Mouse (Mus musculus) embryonic fibroblast, embryonic 13.5 days (primary cell): ENCODE measurements around the gene Tbc1d1.

Experiments used
- CTCF ChIP-seq: IDR thresholded peaks from 2 replicates; pipeline ENCODE4 v1.5.1; 2011; ENCODE audit warnings: mild to moderate bottlenecking, control low read depth, low read length, moderate library complexity, borderline replicate concordance; ENCODE audit not compliant: insufficient read depth
- POLR2A ChIP-seq: IDR thresholded peaks from 2 replicates; pipeline ENCODE4 v1.6.1; 2011; ENCODE audit warnings: low read depth, mild to moderate bottlenecking, control low read depth, low read length, moderate library complexity

- no peak for TF ChIP-seq CTCF
- TF ChIP-seq POLR2A: no peak
Observed at GRCm38 (mm10) chr5:64314288-64315052, 158.4 kb downstream of the Tbc1d1 start.
